Mouse (Mus musculus) forebrain, embryonic 11.5 days (tissue): ENCODE results near the gene Gm10295. TPM values are rescaled to one million over a fixed set of nuclear protein-coding genes. Genes with fewer than 3 reads are reported as not detected.

Experiments used
- ATAC-seq: fragments of 200-750 bp; cut with Nextera tagmentation; replicated peaks from 2 replicates; pipeline ENCODE4 v1.8.0; 2017; ENCODE audit warnings: moderate TSS enrichment; ENCODE audit not compliant: low FRiP score
- DNase-seq: peaks from one replicate; pipeline ENCODE4 v3.0.0-alpha.2; 2017; ENCODE audit warnings: low spot score
- H3K27ac ChIP-seq: fragments of 300-500 bp; sonication (generic); 2 replicates; pipeline ENCODE4 v1.5.1; 2014; ENCODE audit warnings: low read depth, low read length
- H3K27me3 ChIP-seq: fragments of 300-500 bp; sonication (generic); 2 replicates; pipeline ENCODE4 v1.6.1; 2014; ENCODE audit warnings: mild to moderate bottlenecking, low read length, mixed read lengths; ENCODE audit not compliant: control insufficient read depth, insufficient read depth
- H3K36me3 ChIP-seq: fragments of 300-500 bp; sonication (generic); 2 replicates; pipeline ENCODE4 v1.6.1; 2014; ENCODE audit warnings: mild to moderate bottlenecking, low read length, moderate library complexity, mixed read lengths; ENCODE audit not compliant: control insufficient read depth, insufficient read depth
- H3K4me1 ChIP-seq: fragments of 300-500 bp; sonication (generic); replicated peaks from 2 replicates; pipeline ENCODE4 v1.6.1; 2014; ENCODE audit warnings: low read length, mixed read lengths; ENCODE audit not compliant: control insufficient read depth, insufficient read depth
- H3K4me2 ChIP-seq: fragments of 300-500 bp; sonication (generic); 2 replicates; pipeline ENCODE4 v1.6.1; 2014; ENCODE audit warnings: low read depth, mild to moderate bottlenecking, low read length, moderate library complexity, mixed read lengths; ENCODE audit not compliant: severe bottlenecking
- H3K4me3 ChIP-seq: fragments of 300-500 bp; sonication (generic); 2 replicates; pipeline ENCODE4 v1.5.1; 2014; ENCODE audit warnings: low read depth, low read length
- H3K9ac ChIP-seq: fragments of 300-500 bp; sonication (generic); 2 replicates; pipeline ENCODE4 v1.6.1; 2014; ENCODE audit warnings: low read length
- H3K9me3 ChIP-seq: fragments of 300-500 bp; sonication (generic); 2 replicates; pipeline ENCODE4 v1.6.1; 2016; ENCODE audit warnings: low read length, mixed read lengths; ENCODE audit not compliant: control insufficient read depth
- WGBS: fragments of 180-500 bp; shearing (Covaris S2); extraction: QIAGEN DNeasy Blood & Tissue Kit; methylation state at CpG from one replicate; pipeline ENCODE4 v1.1.7; 2014; 5-methylcytosine and 5-hydroxymethylcytosine counted together
- polyA plus RNA-seq: library from polyadenylated mRNA; unstranded; fragments of >200 nt; fragmentation: Nextera tagmentation; extraction: Ambion mirVana; gene quantifications from 2 replicates; pipeline ENCODE4 v1.2.1, GENCODE M21; 2014

Gene Gm10295
- polyA plus RNA-seq, result not detected in 2 replicates

DNA sequence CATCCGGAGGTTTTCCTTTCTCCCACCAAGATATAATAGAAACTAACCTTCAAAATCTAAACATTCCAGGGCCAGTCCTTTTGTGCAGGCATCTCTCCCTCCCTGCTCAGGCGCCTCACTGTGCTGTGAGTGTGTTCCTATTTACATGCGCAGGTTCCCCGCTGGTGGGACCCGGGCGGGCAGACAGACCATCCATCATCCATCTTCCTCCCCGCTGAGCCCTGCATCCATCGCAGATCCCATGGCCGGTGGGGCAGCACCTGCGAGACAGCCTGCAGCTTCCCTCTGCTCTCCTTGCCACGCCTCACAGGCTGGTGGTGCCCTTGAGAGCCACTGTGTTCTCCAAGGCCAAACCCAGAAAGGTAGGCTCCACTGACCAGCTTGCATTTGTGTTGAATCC lies at the start of gene Gm10295:
Gm10295 (minus strand) TSS at position 122 of the 400 bp plus-strand sequence.
- H3K36me3 ChIP-seq, result no peaks in the 10 kb centered on the region
- no peaks in the 10 kb centered on the region for H3K9me3 ChIP-seq
- H3K27ac ChIP-seq, result no peak within 1 kb of the TSS
- no peak within 1 kb of the TSS for H3K9ac ChIP-seq
- ATAC-seq, result no peak
- no peak within 1 kb of the TSS; the same call in 1 of the 2 replicates for H3K4me2 ChIP-seq
- H3K4me3 ChIP-seq, result no peak within 1 kb of the TSS
- DNase-seq, result peak; percentile 48
- no peaks in the 10 kb centered on the region for H3K27me3 ChIP-seq
- peaks cover 2% of the 10 kb centered on the region; the same call in 1 of the 2 replicates for H3K4me1 ChIP-seq
- WGBS, result 14% methylated on average over 11 of the region's 11 CpGs

DNA sequence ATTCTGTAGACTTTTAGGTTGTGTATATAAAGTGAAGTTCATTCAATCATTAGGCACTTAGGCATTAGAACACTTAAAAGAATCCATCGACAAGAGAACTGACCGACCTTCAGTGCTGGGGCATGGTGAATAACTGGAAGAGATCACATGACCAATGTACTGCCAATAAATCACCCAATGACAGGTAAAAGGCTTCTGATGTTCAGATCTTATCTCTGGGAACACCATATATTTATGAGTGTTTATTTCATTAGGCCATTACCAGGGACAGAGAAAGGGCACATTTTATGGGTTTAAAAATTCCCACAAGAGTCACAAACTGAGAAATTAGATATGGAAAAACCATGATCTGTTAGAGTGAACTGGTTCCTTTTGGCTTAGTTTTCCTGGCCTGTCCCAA lies 49.7 kb upstream of the Gm10295 start:
- Histone ChIP-seq H3K4me1 (no peaks in the 10 kb centered on the region), H3K9ac (no peak overlapping the region), H3K4me2 (no peak overlapping the region), H3K27ac (no peak overlapping the region), H3K9me3 (no peaks in the 10 kb centered on the region), H3K27me3 (no peaks in the 10 kb centered on the region), H3K36me3 (no peaks in the 10 kb centered on the region), H3K4me3 (no peak overlapping the region)
- ATAC-seq, result no peak
- no peak for DNase-seq
- WGBS, result 90% methylated on average over 2 of the region's 2 CpGs

DNA sequence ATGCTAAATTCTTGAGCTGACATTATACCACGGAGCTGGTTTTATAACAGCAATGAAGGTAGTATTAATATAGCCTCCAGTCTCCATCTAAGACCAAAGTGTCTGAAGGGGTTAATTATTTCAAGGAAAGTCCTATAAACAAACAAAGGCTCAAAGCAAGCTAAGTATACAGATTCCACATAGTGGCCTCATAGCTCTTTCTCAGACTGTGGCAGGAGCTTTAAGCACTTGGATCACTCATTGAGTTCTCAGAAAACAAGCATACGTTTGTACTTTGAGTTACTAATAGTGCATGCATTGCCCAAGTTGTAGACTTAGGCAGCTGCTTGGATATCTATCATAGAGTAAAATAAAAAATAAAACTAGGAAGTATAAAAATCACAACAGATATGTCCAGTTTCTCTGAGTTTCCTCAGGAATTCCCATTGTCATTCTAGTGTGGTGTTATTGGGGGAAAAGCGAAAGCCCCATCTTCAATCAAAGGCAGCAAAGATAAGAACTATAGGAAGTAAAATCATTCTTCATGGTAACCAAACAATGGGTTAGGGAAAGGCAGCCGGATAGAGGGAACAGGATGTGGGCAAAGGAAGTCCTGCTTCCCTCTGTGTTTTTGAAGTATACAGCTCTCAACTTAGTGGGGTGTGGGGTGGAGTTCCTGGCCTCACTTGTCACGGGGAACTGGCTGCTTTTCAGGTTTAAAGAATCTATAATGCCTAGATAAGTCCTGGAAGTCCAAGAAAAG lies 48.8 kb upstream of the Gm10295 start:
- 76% methylated on average over 5 of the region's 5 CpGs for WGBS

DNA sequence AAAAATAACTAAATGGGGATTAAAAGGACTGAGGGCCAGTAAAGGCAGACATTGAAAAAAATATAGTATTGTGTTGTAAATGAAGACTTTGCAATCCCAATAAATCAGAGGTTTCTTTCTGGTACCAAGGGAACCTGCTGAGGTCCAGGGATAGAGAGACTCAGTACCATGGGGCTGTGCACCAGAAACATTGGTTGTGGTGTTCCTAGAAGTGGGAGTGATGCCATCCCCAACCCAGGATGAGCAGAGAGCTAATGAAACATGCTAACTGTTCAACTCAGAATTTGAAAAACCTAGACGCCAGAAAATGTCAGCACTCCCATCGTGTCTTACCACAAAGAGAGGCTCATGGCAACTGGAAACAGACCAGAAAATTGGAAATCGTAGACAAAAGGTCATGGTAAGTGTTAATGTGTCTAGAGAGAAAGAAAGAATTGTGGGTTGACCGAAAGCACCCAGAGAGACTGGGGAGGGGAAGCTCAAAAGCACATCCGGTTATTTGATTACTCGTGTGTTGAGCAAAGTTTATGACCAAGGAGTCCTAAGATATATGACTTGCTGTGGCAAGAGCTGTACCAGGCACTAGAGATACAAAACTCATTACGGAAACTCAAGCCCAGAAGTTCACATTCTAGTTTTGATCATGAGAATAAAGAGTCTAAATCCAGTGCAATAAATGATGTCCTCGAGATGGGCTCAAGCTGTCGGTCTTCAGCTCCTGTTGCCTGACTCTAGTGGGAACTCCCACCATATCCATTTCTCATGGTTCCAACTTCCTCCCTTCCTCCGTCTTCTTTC lies 47.9 kb upstream of the Gm10295 start:
- Histone ChIP-seq H3K27me3 (no peaks in the 10 kb centered on the region), H3K4me1 (no peaks in the 10 kb centered on the region), H3K27ac (no peak overlapping the region), H3K9ac (no peak overlapping the region), H3K4me2 (no peak overlapping the region), H3K4me3 (no peak overlapping the region), H3K9me3 (no peaks in the 10 kb centered on the region), H3K36me3 (no peaks in the 10 kb centered on the region)
- DNase-seq (no peak), ATAC-seq (no peak)
- 91% methylated on average over 10 of the region's 10 CpGs for WGBS

More for the DNA sequence above, 48.8 kb upstream of the Gm10295 start:
- no peak overlapping the region for H3K4me3 ChIP-seq
- H3K9ac ChIP-seq, result no peak overlapping the region
- no peaks in the 10 kb centered on the region for H3K4me1 ChIP-seq
- H3K27ac ChIP-seq, result no peak overlapping the region
- H3K9me3 ChIP-seq, result no peaks in the 10 kb centered on the region
- H3K4me2 ChIP-seq, result no peak overlapping the region
- H3K36me3 ChIP-seq, result no peaks in the 10 kb centered on the region
- no peaks in the 10 kb centered on the region for H3K27me3 ChIP-seq
- DNase-seq (no peak), ATAC-seq (no peak)

DNA sequence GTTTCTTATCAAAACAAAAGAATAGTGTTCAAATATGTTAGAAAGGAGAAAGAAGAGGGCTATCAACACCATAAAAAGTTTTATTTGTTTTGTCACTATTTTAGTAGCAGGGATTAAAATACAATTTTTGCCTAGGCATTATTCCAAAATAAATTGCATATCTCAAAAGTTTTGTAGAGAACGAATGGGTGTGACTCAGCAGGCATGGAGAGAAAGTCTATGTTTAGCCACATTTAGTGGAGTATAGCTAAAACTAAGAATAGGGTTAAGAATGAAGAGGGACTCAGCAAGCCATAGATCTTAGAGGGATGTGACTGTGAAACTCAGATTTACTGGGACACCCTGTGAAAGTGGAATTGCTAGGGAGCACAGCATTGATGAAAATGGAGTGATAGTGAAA lies 47.1 kb upstream of the Gm10295 start:
- H3K9ac ChIP-seq, result no peak overlapping the region
- whole genome bisulfite sequencing, result 86% methylated on average over 1 of the region's 1 CpGs
- ATAC-seq, result no peak
- no peak overlapping the region for H3K4me2 ChIP-seq
- no peaks in the 10 kb centered on the region for H3K36me3 ChIP-seq
- no peak overlapping the region for H3K27ac ChIP-seq
- no peaks in the 10 kb centered on the region for H3K4me1 ChIP-seq
- H3K9me3 ChIP-seq, result no peaks in the 10 kb centered on the region
- DNase-seq, result no peak
- no peak overlapping the region for H3K4me3 ChIP-seq
- H3K27me3 ChIP-seq, result no peaks in the 10 kb centered on the region

DNA sequence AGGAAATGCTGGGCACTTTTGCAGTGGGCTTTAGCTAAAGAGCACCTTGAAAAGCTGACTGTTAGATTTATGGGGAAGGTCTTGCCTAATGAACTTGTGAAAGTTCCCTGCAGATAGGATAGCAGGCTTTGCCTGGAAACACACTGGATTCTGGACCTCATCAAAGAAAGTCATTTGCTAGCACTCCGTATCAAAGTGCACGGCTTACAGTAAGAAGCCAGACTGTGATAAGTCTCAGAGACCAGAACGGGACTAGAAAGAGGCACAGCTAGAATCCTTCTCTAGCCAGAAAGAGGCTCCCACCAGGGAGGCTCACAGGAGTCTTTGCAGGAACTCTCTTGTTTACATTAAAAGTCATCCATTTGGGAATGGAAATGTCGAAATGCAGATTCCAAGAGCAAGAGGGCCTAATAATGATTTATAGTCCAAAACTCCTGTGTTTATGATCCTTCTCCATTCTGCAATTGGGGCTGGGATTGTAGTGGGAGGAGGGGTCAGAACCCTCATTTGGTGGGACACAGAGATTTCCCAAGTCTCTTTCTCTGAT lies 41.6 kb upstream of the Gm10295 start:
- H3K4me1 ChIP-seq, result no peaks in the 10 kb centered on the region
- H3K9me3 ChIP-seq, result no peaks in the 10 kb centered on the region
- H3K27ac ChIP-seq, result no peak overlapping the region
- no peak overlapping the region for H3K9ac ChIP-seq
- WGBS, result 52% methylated on average over 4 of the region's 4 CpGs
- no peak overlapping the region for H3K4me2 ChIP-seq
- DNase-seq, result no peak
- peaks cover 16% of the 10 kb centered on the region for H3K27me3 ChIP-seq
- ATAC-seq, result no peak
- no peaks in the 10 kb centered on the region for H3K36me3 ChIP-seq
- no peak overlapping the region for H3K4me3 ChIP-seq

DNA sequence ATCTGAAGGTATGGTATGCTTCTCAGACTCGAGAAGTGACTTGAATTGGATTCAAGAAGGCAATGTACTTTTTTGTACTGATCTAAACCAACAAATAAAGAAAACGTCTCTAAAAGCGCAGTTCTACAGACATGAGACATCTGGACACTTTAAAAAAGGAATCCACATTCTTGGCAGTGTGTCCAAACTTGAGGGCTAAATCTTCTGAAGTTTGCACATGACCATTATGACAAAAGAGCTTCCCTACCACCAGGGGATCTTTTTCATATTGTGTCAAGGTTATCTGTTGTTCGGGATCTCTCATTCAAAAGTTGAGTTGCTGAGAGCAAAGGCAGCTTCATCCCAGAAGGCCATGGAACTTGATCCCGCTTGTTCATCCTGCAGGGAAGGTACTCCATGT lies 40.0 kb upstream of the Gm10295 start:
- Histone ChIP-seq H3K4me1 (no peaks in the 10 kb centered on the region), H3K27me3 (peaks cover 21% of the 10 kb centered on the region), H3K4me3 (no peak overlapping the region), H3K27ac (no peak overlapping the region), H3K9ac (no peak overlapping the region), H3K9me3 (no peaks in the 10 kb centered on the region), H3K36me3 (no peaks in the 10 kb centered on the region), H3K4me2 (no peak overlapping the region)
- 84% methylated on average over 5 of the region's 5 CpGs for WGBS
- ATAC-seq (no peak), DNase-seq (no peak)

DNA sequence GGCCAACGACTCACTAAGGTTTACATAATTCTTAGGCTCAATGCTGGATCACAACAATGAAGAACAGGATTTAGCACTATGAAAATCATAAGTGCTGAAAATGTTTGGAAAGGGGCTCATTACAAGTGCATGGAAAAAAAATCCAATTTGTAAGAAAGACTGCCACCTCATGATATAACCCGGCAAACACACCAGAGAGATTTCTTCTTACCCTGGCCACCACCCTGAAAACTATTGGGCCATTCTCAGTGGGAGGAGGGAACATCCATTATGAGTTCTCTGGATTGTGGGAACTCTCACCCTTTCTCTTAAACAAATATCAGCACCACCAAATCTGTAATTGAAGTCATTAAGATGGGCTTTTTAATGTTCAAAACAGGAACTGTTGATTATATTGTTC lies 39.0 kb upstream of the Gm10295 start:
- H3K9me3 ChIP-seq, result no peaks in the 10 kb centered on the region
- 90% methylated on average over 2 of the region's 2 CpGs for WGBS
- ATAC-seq, result no peak
- no peak overlapping the region for H3K27ac ChIP-seq
- DNase-seq, result no peak
- H3K27me3 ChIP-seq, result peaks cover 28% of the 10 kb centered on the region
- no peak overlapping the region for H3K9ac ChIP-seq
- H3K4me2 ChIP-seq, result no peak overlapping the region
- no peaks in the 10 kb centered on the region; the same call in 1 of the 2 replicates for H3K4me1 ChIP-seq
- no peaks in the 10 kb centered on the region for H3K36me3 ChIP-seq
- no peak overlapping the region for H3K4me3 ChIP-seq
